Mouse (Mus musculus) embryo, embryonic 10 days (tissue): Measurements from ENCODE around the gene Tecpr2.

Experiments used
- DNase-seq: peaks from one replicate; pipeline ENCODE4 v3.0.0-alpha.2; 2015; ENCODE audit warnings: low spot score

Tecpr2 gene

DNA sequence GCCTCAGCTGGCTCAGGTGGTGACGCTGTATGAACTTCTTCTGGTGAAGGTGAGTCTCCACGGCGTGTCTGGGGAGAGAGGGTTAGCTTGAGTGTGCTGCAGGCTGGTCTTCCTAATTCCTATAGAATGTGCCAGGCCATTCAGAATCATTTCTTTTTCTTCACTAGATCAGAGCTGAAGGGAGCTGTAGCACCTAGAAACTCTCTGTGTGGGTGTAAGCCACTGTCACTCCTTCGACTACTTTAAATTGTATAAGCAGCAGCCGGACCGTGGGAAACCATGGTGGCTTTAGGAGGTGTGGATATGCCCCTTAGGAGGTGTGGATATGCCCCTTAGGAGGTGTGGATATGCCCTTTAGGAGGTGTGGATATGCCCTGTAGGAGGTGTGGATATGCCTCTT is 25.1 kb upstream of the Tecpr2 start:
- no peak for DNase-seq

DNA sequence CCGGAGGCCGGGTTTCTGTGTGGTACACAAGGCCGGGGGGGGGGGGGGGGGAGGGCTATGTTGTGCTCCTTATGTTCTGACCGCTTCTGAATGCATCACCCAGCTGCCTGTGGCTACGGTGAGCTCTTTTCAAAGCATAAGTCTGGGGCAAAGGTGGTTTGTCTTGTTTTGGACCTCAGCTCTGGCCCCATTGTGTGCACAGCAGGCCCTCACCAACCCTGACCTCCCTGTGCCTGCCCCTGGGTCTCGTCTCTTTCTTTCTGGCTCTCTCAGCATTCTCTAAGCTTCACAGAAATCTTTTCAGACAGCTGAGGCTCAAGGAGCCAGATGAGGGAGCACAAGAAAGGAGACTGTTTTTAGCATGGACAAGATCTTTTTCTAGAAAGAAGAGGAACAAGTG is 23.5 kb upstream of the Tecpr2 start:
- DNase-seq: no peak

- DNase-seq: no peak
Observed at GRCm38 (mm10) chr12:110865989-110866388, 23.1 kb upstream of the Tecpr2 start.

- DNase-seq: no peak
Observed at GRCm38 (mm10) chr12:110870107-110870506, 19.0 kb upstream of the Tecpr2 start.

- DNase-seq: no peak
Observed at GRCm38 (mm10) chr12:110871247-110871646, 17.8 kb upstream of the Tecpr2 start.

DNA sequence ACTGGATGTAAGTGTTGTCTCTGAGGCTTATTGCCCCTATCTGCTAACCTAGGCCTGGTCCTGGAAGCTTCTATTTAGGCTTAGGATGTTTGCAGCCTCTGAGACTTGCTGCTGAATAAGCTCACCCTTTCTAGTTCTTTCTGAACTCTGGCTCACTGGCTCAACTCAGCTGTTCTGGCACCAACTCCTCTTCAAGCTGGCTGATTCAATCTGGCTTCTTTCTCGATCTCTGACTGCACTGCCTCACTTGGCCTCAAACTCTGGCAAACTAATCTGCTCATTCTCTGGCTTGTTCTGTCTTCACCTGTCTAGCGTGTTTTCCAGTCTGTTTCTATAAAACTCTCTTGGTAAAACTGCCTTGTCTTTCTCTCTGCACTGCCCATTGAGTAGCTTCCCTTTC is 13.7 kb upstream of the Tecpr2 start:
- no peak for DNase-seq

GRCm38 (mm10) chr12:110882291-110882690 is 6.8 kb upstream of the Tecpr2 start:
- DNase-seq: peak; percentile 5

DNA sequence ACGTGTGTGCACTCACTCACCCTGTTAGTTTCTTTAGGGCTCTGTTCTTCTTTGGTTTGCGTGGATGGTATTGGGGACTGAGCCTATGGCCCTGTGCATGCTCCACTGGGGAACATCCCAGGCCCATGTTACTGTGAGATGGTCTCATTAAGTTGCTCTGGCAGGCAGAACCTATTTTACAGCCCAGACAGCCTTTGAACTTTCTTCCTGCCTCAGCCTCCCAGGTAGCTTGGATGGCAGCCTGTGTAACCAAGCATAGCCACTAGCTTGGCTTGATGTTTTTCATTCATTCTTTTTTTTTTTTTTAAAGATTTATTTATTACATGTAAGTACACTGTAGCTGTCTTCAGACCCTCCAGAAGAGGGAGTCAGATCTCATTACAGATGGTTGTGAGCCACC is 3.8 kb upstream of the Tecpr2 start:
- DNase-seq: no peak

GRCm38 (mm10) chr12:110888106-110888505 is 958 bp upstream of the Tecpr2 start:
- no peak for DNase-seq

DNA sequence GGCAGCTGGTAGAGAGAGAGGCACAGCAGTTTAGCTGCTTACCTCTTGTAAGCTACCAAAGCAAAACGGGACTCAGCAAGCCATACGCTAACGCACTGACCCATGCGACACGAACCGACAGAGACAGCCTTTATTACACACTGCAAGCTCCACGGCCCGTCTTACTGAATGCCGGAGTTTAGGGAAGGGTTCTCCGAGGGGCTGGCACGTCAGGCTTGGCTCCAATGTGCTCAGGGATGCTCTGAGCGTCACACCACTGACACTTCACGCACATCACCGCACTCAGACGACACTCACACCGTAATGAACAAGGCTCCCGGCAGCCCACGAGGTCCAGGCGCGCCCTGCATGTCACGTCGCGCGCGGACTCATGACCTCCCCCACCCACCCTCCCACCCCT is 458 bp upstream of the Tecpr2 start:
- peak; percentile 39 for DNase-seq

DNA sequence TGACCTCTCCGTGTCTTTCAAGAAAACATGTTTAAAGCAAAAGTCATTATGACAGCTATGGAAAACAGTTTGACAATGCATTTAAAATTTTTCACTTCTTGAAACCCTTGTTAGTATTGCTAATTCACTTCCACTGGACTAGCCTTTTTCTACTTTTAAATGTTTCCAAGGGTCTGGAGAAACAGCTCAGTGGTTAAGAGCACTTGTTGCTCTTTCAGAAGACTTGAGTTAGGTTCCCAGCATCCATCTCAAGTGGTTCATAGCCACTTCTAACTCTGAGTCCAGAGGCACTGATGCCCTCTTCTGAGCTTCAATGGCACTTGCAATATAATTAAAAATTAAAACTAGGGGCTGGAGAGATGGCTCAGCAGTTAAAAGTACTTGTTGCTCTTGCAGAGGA is 2.8 kb downstream of the Tecpr2 start:
- no peak for DNase-seq

GRCm38 (mm10) chr12:110902106-110902505 is 13.0 kb downstream of the Tecpr2 start:
- no peak for DNase-seq

GRCm38 (mm10) chr12:110903536-110903935 is 14.5 kb downstream of the Tecpr2 start:
- DNase-seq: no peak

DNA sequence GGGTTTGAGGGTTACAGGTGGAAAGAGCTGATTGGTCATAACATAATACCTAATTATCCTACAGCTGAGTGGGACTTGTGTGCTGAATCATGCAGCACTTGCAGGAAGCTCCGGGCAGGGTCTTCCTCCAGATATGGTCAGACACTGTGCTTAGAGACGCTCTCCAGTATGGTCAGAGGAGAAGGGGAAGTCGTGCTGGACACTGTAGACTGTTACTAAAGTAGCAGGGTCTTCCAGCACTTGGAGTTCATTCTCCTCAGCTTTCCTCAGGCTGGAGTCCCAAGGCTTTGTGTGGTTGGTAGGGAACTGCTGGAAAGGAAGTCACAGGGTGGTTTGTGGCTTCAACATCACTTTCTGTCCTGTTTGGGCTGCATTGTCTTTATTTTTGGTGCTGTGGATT is 18.8 kb downstream of the Tecpr2 start:
- DNase-seq: no peak

- no peak for DNase-seq
Observed at GRCm38 (mm10) chr12:110909962-110910361, 20.9 kb downstream of the Tecpr2 start.

GRCm38 (mm10) chr12:110915761-110916160 is 26.7 kb downstream of the Tecpr2 start:
- DNase-seq: no peak

DNA sequence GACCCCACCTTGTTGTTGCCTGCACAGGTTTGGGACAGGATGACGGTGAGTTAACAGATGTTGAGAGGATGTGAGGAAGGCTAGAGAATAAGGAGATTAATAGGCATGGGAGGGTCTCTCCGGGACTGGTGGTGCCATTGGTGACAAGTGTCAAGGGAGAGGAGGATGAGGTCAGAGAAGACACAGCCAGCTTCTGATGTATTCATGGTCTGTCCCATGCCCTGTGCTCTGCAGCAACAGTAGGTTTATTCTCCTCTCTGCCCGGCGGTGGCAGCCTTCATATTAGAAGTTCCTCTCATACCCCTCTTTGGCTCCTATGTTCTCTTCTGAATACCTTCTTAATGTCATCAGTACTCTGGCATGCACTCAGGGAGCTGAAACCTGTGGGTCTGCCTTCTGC is 31.2 kb downstream of the Tecpr2 start:
- DNase-seq: no peak

- no peak for DNase-seq
Observed at GRCm38 (mm10) chr12:110921572-110921971, 32.5 kb downstream of the Tecpr2 start.

DNA sequence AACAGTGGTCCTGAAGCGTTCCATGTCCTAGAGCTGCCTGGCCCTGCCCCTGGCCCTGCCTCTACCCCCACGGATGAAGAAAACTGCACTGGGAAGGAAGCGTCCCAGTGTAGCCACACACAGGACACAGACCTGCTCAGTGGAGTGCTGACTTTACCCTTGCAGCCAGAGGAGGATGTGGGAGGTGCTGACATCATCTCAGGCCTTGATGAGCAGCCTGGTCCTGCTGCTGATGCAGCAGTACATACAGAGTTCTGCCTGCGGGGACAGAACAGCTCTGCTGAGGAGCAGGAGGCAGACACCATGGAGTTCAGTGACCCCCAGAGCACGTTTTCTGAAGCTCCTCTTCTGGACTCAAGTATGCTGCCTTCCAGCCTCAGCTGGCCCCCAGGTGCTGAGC is 43.8 kb downstream of the Tecpr2 start:
- no peak for DNase-seq

GRCm38 (mm10) chr12:110935983-110936620 is 47.0 kb downstream of the Tecpr2 start:
- DNase-seq: peak; percentile 90

DNA sequence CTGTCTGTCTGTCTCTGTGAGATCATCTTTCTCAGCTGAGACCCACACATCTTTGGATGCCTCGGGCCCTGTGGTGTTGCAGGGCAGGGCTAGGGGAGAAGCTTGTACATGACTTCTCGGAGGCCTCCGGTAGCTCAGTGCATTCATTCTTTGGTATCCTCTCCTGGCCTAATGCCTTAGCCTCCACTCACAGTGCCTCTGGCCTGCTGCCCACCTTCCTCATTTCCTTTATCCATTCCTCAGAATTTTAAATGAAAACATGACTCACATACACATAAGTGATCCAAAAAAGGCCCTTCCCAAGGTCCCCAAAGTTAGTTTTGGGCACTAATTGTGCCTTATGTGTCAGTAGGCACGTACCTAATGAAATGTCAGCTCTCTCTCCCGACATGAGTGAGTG is 48.4 kb downstream of the Tecpr2 start:
- DNase-seq: no peak

DNA sequence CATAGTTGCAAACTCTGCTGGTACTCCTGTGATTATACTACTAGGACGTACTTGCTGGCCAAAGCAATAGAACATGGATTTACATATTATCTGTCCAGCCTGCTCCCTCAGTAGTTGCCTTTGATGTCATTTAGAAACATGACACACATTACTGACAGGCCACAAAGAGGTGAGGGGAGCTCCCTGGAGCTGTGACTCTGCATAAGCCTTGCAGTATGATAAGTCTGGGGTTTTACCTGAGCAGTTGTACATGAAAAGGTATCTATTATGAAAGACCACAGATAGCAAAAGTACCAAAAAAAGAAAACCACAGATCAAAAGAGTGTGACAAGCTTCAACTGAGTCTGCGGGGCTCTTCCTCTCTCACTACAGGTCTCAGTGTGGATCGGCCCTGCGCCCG is 50.3 kb downstream of the Tecpr2 start:
- no peak for DNase-seq

- no peak for DNase-seq
Observed at GRCm38 (mm10) chr12:110940869-110941268, 51.8 kb downstream of the Tecpr2 start.

GRCm38 (mm10) chr12:110946216-110946615 is 57.2 kb downstream of the Tecpr2 start:
- DNase-seq: no peak
